Mouse (Mus musculus) ovary, adult 10 weeks (tissue): ENCODE results near the gene Esp4. TPM values are rescaled to one million over a fixed set of nuclear protein-coding genes. Genes with fewer than 3 reads are reported as not detected.

Experiments
- polyA plus RNA-seq: library from polyadenylated mRNA; stranded (reverse); fragments of 350-450 nt; fragmentation: Illumina TruSeq; extraction: RNeasy Lipid Tissue Mini Kit (QIAGEN cat#74804); gene quantifications from one replicate; pipeline ENCODE4 v1.2.3, GENCODE M21; 2014

Esp4 gene
- not detected for polyA plus RNA-seq

GRCm38 (mm10) chr17:40598294-40598693 is at the start of gene Esp4:
Esp4 (plus strand) TSS chr17:40598594.

GRCm38 (mm10) chr17:40561207-40561606 is 37.2 kb upstream of the Esp4 start, which contains the start of gene Esp6:
Esp6 (plus strand) TSS chr17:40561507.

GRCm38 (mm10) chr17:40631775-40632174 is 33.4 kb downstream of the Esp4 start, which contains the start of gene Esp3:
Esp3 (plus strand) TSS chr17:40632075.

Other genes starting within 250 kb of the Esp4 start
- gene Esp8, start 78.6 kb upstream of the Esp4 start, polyA plus RNA-seq: 3.1 TPM
- gene Esp6, start 37.1 kb upstream of the Esp4 start, polyA plus RNA-seq: not detected
- gene Esp3, start 33.5 kb downstream of the Esp4 start, polyA plus RNA-seq: not detected
- gene Esp1, start 128.5 kb downstream of the Esp4 start, polyA plus RNA-seq: not detected
- gene Crisp2, start 208.4 kb downstream of the Esp4 start, polyA plus RNA-seq: 0.80 TPM
- gene Rhag, start 212.5 kb downstream of the Esp4 start, polyA plus RNA-seq: not detected